In the genomic region with DNA sequence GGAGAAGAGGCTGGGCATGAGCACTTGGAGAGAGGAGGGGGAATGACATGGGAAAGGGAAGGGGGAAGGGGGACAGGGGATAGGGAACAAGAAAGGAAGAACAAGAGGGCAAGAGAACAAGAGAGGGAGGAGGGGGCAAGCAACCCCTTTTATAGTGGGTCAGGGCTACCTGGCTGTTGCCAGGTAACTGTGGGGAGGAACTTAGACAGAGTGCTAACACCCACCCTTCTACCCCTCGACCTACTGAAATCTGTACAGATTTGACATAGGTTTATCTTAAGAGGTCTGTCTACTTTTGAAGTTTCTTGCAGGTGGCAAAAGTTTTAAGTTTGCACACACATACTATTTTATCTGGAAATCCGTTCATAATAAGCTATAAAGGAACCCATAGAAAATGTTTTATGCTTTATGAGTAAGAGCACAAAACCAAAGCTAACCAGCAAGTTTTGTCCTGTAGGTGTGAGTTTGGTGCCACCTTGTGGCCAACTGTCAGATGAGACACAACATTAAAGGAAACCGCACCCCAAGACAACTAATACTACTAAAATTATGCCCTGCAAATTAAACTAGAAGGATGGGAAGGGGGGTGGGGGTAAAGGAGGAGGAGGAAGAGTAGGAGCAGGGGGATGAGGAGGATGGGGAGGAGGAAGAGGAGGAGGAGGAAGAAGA, we compare ENCODE assay signal across 9 mouse cellular contexts.
DNase-seq lines count a peak whose midpoint lies in the region; ATAC-seq and TF ChIP-seq lines count a peak whose summit lies in the region.
"Had no signal": no experiment of that assay in that cellular context is flagged by ENCODE, and none has a peak within 500 bp of the region (broad histone marks: within the 10 kb centered on the region; RNA-seq: fewer than 3 reads in every experiment).

No protein-coding gene starts in this region.

- H3K9ac ChIP-seq in hindbrain, embryonic 11.5 days (ENCODE audit: low read depth, low read length) = no peak overlapping the region
- no peak overlapping the region for H3K9ac ChIP-seq in hindbrain, embryonic 13.5 days
- no peak overlapping the region for H3K9ac ChIP-seq in midbrain, embryonic 11.5 days (ENCODE audit: low read length)
- H3K9ac ChIP-seq: liver, embryonic 13.5 days had no signal

- H3K36me3 ChIP-seq in hindbrain, embryonic 11.5 days (ENCODE audit: control insufficient read depth, insufficient read depth, low read length) = no peaks in the 10 kb centered on the region
- H3K36me3 ChIP-seq in hindbrain, embryonic 13.5 days = peaks cover 7% of the 10 kb centered on the region; the same call in 1 of the 2 replicates
- no peaks in the 10 kb centered on the region for H3K36me3 ChIP-seq in midbrain, embryonic 11.5 days (ENCODE audit: control insufficient read depth, insufficient read depth, low read length)
- H3K36me3 ChIP-seq: liver, embryonic 13.5 days had no signal

- H3K4me1 ChIP-seq in hindbrain, embryonic 11.5 days (replicated peaks; ENCODE audit: control insufficient read depth, insufficient read depth, low read length) = no peaks in the 10 kb centered on the region
- H3K4me1 ChIP-seq in hindbrain, embryonic 13.5 days (replicated peaks) = peaks cover 19% of the 10 kb centered on the region
- H3K4me1 ChIP-seq in cortical plate, adult 2 months (ENCODE audit: control insufficient read depth, insufficient read depth, low read length) = peaks cover 3% of the 10 kb centered on the region; the same call in 1 of the 2 replicates
- peaks cover 5% of the 10 kb centered on the region; the same call in 1 of the 2 replicates for H3K4me1 ChIP-seq in midbrain, embryonic 11.5 days (ENCODE audit: control insufficient read depth, insufficient read depth, low read length)
- H3K4me1 ChIP-seq: liver, embryonic 13.5 days had no signal

- no peak for TF ChIP-seq POLR2A in cortical plate, adult 2 months (IDR thresholded peaks at IDR 0.05; ENCODE audit: extremely low read depth, insufficient read depth, low read length)

- WGBS in hindbrain, embryonic 11.5 days = 36% methylated on average over 3 of the region's 3 CpGs
- WGBS in hindbrain, embryonic 13.5 days = 24% methylated on average over 3 of the region's 3 CpGs
- WGBS in midbrain, embryonic 11.5 days = 26% methylated on average over 3 of the region's 3 CpGs

- H3K4me2 ChIP-seq in hindbrain, embryonic 11.5 days (replicated peaks; ENCODE audit: low read depth, low read length) = no peak overlapping the region
- no peak overlapping the region for H3K4me2 ChIP-seq in hindbrain, embryonic 13.5 days
- no peak overlapping the region for H3K4me2 ChIP-seq in midbrain, embryonic 11.5 days
- H3K4me2 ChIP-seq: liver, embryonic 13.5 days had no signal

- no peak for ATAC-seq in hindbrain, embryonic 11.5 days (ENCODE audit: low FRiP score)
- ATAC-seq in hindbrain, embryonic 13.5 days (ENCODE audit: low FRiP score) = no peak
- no peak for ATAC-seq in midbrain, embryonic 11.5 days (ENCODE audit: low FRiP score)

- H3K27me3 ChIP-seq in hindbrain, embryonic 11.5 days (ENCODE audit: control insufficient read depth, insufficient read depth, low read length) = no peaks in the 10 kb centered on the region
- H3K27me3 ChIP-seq in hindbrain, embryonic 13.5 days = no peaks in the 10 kb centered on the region
- no peaks in the 10 kb centered on the region for H3K27me3 ChIP-seq in midbrain, embryonic 11.5 days (ENCODE audit: control insufficient read depth, insufficient read depth, low read length)
- H3K27me3 ChIP-seq: liver, embryonic 13.5 days had no signal

- H3K4me3 ChIP-seq in hindbrain, embryonic 11.5 days (ENCODE audit: low read depth, low read length) = no peak overlapping the region
- H3K4me3 ChIP-seq in hindbrain, embryonic 13.5 days = no peak overlapping the region
- H3K4me3 ChIP-seq in cortical plate, adult 2 months (ENCODE audit: insufficient read depth, low read length) = no peak overlapping the region
- no peak overlapping the region for H3K4me3 ChIP-seq in midbrain, embryonic 11.5 days (ENCODE audit: low read depth, low read length)
- H3K4me3 ChIP-seq: liver, embryonic 13.5 days had no signal

- no peak overlapping the region for H3K27ac ChIP-seq in hindbrain, embryonic 11.5 days (ENCODE audit: low read depth, low read length)
- no peak overlapping the region for H3K27ac ChIP-seq in hindbrain, embryonic 13.5 days
- H3K27ac ChIP-seq in cortical plate, adult 2 months (ENCODE audit: insufficient read depth, low read length) = no peak overlapping the region
- H3K27ac ChIP-seq in midbrain, embryonic 11.5 days (ENCODE audit: low read depth, low read length) = no peak overlapping the region
- H3K27ac ChIP-seq: liver, embryonic 13.5 days had no signal

- peak; percentile 82 for TF ChIP-seq CTCF in cortical plate, adult 2 months (IDR thresholded peaks at IDR 0.05; ENCODE audit: extremely low read depth, insufficient read depth, low read length)

- no peaks in the 10 kb centered on the region for H3K9me3 ChIP-seq in hindbrain, embryonic 11.5 days (ENCODE audit: control insufficient read depth, low read length)
- H3K9me3 ChIP-seq in hindbrain, embryonic 13.5 days = no peaks in the 10 kb centered on the region
- H3K9me3 ChIP-seq in midbrain, embryonic 11.5 days (ENCODE audit: control insufficient read depth, low read length) = no peaks in the 10 kb centered on the region
- H3K9me3 ChIP-seq: liver, embryonic 13.5 days had no signal

- peak; percentile 81 for DNase-seq in hindbrain, embryonic 11.5 days (ENCODE audit: low spot score)
- peak; percentile 50 for DNase-seq in adrenal gland, adult 2 months
- DNase-seq in heart, postnatal 4 days = peak; percentile 74
- DNase-seq in left cerebral cortex, adult 18-20 months (ENCODE audit: low spot score in 2 of 2) = peak; percentile 78 to 84
- DNase-seq in midbrain, embryonic 11.5 days (ENCODE audit: low spot score, missing footprints) = peak; percentile 96
- DNase-seq in testis, postnatal 10 days (ENCODE audit: low spot score) = peak; percentile 86
- DNase-seq: liver, embryonic 13.5 days had no signal
